Mouse (Mus musculus): ENCODE data around the gene Rpl39.

Gene Rpl39

GRCm38 (mm10) chrX:37067299-37067698 is 17.9 kb downstream of the Rpl39 start:
- no peak for DNase-seq (ENCODE audit: low spot score in 2 of 2)

- DNase-seq (ENCODE audit: low spot score in 2 of 2) = no peak
These were observed 21.3 kb downstream of the Rpl39 start for GRCm38 (mm10) chrX:37063902-37064301.

GRCm38 (mm10) chrX:37048890-37049823 is 36.0 kb downstream of the Rpl39 start:
- no peak for DNase-seq (ENCODE audit: low spot score in 2 of 2)

- DNase-seq (ENCODE audit: low spot score in 2 of 2) = no peak
These were observed 36.9 kb downstream of the Rpl39 start, which contains the start of gene Sowahd for GRCm38 (mm10) chrX:37048066-37048889. Sowahd (plus strand) TSS chrX:37048845.

GRCm38 (mm10) chrX:37042726-37043125 is 42.5 kb downstream of the Rpl39 start:
- DNase-seq (ENCODE audit: low spot score in 2 of 2) = peak in 1 of 2 experiments; percentile 62

All from frontal cortex, postnatal 14 days (tissue).